Mouse (Mus musculus) stomach, postnatal 0 days (tissue): ENCODE measurements at regions not wholly inside any gene's neighbourhood (a gene's known extent, or its start where the extent isn't known, plus 50 kb on each side); places are given as distances from the start of the nearest gene placed in this dataset.
A peak's percentile ranks its signal among the peaks of the same experiment; 100 is the strongest.

Experiments used
- CTCF ChIP-seq: IDR thresholded peaks from 2 replicates; pipeline ENCODE4 v1.5.1; 2016; ENCODE audit warnings: antibody characterized with exemption, low read depth, mild to moderate bottlenecking, moderate library complexity
- EP300 ChIP-seq: optimal IDR thresholded peaks from 2 replicates; pipeline ENCODE3; 2016; ENCODE audit warnings: antibody characterized with exemption

GRCm38 (mm10) chr11:22573166-22573565, 61.3 kb downstream of the Tmem17 start:
- TF ChIP-seq CTCF, result 0 out of 2 replicates have a peak, but pooled peaks have one; percentile 3
- no peak for TF ChIP-seq EP300
